Mouse (Mus musculus): ENCODE results near the gene Dlg2. TPM values are rescaled to one million over a fixed set of nuclear protein-coding genes. Genes with fewer than 3 reads are reported as not detected.

Dlg2 gene
- polyA plus RNA-seq, 1 experiment from 2014 or later: 3.8 TPM

DNA sequence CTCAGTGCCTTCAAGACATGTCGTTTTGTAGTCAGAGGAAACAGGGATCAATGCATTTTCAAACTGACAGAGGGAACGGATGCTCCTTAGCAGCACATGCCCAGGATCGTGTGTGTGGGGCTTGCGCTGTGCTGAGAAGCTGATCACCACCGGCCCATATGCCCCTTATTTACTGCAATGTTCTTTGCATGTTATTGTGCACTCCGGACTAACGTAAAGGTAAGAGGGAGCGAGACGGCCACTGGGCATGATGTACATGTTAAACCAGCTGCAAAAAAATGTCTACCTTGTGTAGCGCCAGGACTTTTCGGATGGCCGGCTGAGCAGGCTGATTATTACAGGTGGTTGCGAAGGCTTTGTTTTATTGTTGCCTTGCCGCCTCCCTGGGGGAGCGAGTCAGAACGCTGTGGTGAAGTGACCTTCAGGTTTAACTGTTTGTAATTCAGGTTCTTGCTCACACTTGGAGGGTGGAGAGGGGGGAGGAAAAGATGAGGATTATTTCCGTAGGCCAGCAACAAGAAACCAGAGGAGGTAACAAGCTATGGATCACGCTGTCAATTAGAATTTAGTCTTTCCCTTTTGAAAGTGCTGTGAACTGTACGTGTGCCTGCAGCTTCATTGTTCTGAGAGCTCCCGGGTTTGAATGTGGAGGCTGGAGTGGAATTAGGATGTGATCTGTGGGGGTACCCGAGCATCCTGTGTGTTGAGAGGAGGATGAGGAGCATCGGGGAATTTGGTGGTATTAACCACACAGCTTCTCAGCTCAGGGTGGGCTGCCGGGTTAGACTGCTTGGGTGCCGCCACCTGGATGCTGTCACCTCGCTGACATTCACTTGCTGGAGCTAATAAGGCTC lies 614.6 kb downstream of the Dlg2 start:
- Histone ChIP-seq H3K4me1 (no peaks in the 10 kb centered on the region), H3K27me3 (ENCODE audit: insufficient read depth, poor library complexity, severe bottlenecking) (peaks cover 14% of the 10 kb centered on the region; the same call in 1 of the 2 replicates), H3K36me3 (no peaks in the 10 kb centered on the region), H3K9me3 (no peaks in the 10 kb centered on the region), H3K27ac (no peak overlapping the region), H3K4me3 (peak overlapping the region; percentile 45)
- 23% methylated on average over 25 of the region's 25 CpGs for WGBS
- DNase-seq (ENCODE audit: low spot score): no peak

DNA sequence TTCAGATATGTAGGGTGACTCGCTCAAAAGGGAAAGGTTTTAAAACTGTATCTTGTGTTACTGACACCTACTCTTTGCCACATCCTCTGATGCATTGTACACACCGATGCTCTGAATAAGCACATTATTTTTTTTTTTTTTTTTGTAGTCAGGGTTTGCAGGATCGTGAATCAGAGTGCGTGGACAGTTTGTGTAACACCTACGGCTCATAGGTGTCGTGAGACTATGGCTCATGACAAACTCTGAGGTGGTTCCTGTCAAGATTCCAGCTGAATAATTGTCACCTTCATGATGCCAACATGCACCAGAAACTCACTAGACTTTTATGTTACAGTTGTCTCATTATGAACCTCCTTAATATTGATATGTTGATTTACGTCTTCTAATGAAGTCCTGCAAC lies 620.0 kb downstream of the Dlg2 start:
- 85% methylated on average over 7 of the region's 7 CpGs for WGBS
- H3K4me3 ChIP-seq: no peak overlapping the region
- no peaks in the 10 kb centered on the region for H3K36me3 ChIP-seq
- DNase-seq (ENCODE audit: low spot score): no peak
- H3K27me3 ChIP-seq (ENCODE audit: insufficient read depth, poor library complexity, severe bottlenecking): peaks cover 1% of the 10 kb centered on the region; the same call in 1 of the 2 replicates
- no peaks in the 10 kb centered on the region for H3K4me1 ChIP-seq
- H3K9me3 ChIP-seq: no peaks in the 10 kb centered on the region
- no peak overlapping the region for H3K27ac ChIP-seq

DNA sequence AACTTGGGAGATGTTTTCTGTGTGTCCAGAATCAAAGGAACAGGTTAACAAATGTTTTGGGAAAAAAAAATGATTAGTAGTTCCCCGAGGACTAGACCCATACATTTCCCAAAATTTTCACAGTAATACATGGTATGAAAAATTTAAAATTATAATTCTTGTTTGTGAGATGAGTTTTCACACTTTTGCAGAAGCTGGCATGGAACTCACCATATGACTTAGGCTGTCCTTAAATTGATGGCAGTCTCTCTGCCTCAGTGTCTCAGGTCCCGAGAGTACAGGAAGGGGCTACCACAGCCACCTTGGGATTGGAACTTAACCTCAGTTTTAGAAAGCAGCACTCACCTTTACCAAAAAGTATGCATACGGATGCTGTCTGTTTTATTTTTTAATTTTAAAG lies 622.0 kb downstream of the Dlg2 start:
- H3K27me3 ChIP-seq (ENCODE audit: insufficient read depth, poor library complexity, severe bottlenecking): no peaks in the 10 kb centered on the region
- H3K4me3 ChIP-seq: no peak overlapping the region
- H3K9me3 ChIP-seq: no peaks in the 10 kb centered on the region
- DNase-seq (ENCODE audit: low spot score): no peak
- H3K27ac ChIP-seq: no peak overlapping the region
- no peaks in the 10 kb centered on the region for H3K36me3 ChIP-seq
- 77% methylated on average over 3 of the region's 3 CpGs for WGBS
- H3K4me1 ChIP-seq: no peaks in the 10 kb centered on the region

DNA sequence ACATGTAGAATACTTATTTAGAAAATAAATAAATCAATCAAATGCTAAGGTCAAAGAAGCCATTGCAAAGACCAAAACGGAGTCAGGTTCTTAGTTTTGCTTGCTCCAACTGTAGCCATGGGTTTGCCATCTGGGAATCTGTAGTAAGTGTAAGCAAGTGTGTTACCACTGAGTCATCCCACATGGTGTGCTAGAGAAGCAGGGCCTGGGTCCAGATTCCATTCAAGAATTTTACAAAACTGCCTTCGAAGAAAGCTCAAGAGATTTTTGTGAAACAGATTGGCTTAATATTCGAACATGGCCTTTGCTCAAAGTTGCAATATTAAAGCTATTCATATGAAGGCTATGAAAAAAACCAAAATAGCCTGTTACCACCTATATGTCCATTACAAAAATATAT lies 633.1 kb downstream of the Dlg2 start:
- no peaks in the 10 kb centered on the region for H3K27me3 ChIP-seq (ENCODE audit: insufficient read depth, poor library complexity, severe bottlenecking)
- no peak overlapping the region for H3K4me3 ChIP-seq
- no peaks in the 10 kb centered on the region for H3K9me3 ChIP-seq
- no peak for DNase-seq (ENCODE audit: low spot score)
- 66% methylated on average over 3 of the region's 3 CpGs for WGBS
- H3K36me3 ChIP-seq: no peaks in the 10 kb centered on the region
- no peak overlapping the region for H3K27ac ChIP-seq
- H3K4me1 ChIP-seq: no peaks in the 10 kb centered on the region

DNA sequence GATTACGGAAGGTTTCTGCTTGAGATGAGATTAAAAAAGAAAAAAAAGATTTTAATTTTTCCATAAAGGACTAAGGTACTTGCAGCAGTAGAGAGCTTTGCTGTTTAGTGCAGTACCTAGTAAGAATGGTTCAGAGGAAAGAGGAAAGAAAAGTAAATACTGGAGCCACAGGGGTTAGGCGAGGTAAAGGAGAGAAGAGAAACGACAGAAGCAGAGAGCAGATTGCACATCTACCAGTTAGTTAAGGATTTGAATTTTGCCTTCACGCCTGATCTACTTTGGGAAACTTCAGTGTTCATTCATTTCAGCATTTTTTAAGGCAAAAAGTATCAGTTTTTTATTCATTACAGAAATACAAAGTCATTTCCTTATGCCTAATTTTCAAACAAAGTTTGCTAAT lies 655.7 kb downstream of the Dlg2 start:
- Histone ChIP-seq H3K36me3 (no peaks in the 10 kb centered on the region), H3K27ac (no peak overlapping the region), H3K9me3 (no peaks in the 10 kb centered on the region), H3K4me1 (no peaks in the 10 kb centered on the region), H3K27me3 (ENCODE audit: insufficient read depth, poor library complexity, severe bottlenecking) (no peaks in the 10 kb centered on the region), H3K4me3 (no peak overlapping the region)
- DNase-seq (ENCODE audit: low spot score): no peak
- 68% methylated on average over 4 of the region's 4 CpGs for WGBS

DNA sequence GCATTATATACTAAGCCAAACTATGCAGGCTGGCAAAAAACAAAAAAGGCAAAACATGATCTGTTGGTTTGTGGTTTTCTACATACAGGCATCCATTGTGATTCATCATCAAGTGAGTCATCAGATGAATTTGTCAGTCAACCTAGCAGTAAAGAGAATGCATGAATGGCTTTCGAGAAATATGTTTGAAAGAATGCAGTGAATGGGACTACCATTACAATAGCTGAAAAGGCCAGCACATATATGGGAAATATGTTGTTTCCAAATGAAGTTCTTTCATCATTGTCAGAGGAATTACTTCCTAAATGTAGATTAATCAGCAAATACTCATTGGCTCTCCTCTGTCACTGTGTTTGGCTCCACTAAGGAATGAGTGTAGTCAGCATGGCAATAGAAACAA lies 677.6 kb downstream of the Dlg2 start:
- 73% methylated on average over 1 of the region's 1 CpGs for WGBS
- Histone ChIP-seq H3K36me3 (no peaks in the 10 kb centered on the region), H3K4me1 (no peaks in the 10 kb centered on the region), H3K27me3 (ENCODE audit: insufficient read depth, poor library complexity, severe bottlenecking) (no peaks in the 10 kb centered on the region), H3K4me3 (no peak overlapping the region), H3K9me3 (no peaks in the 10 kb centered on the region), H3K27ac (no peak overlapping the region)
- no peak for DNase-seq (ENCODE audit: low spot score)

DNA sequence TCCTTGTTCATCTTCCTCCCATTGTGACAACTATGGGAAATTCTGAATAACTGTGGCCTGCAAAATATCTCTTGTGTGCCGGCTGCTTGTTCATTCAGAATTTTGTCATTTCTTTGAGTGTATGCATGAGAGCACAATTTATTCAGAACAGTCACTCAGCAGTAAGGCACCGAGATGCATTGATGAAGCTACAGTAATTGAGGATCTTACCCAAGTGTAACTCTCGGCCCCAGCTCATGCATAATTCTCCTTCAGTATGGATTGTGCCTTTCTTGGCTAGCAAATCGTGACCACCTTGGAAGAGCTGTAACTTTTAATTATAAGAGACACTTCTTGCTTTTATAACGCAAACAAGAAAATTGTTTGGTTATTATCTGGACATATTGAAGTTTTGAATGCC lies 682.7 kb downstream of the Dlg2 start:
- Histone ChIP-seq H3K27ac (no peak overlapping the region), H3K4me3 (no peak overlapping the region), H3K4me1 (no peaks in the 10 kb centered on the region), H3K27me3 (ENCODE audit: insufficient read depth, poor library complexity, severe bottlenecking) (no peaks in the 10 kb centered on the region), H3K9me3 (no peaks in the 10 kb centered on the region), H3K36me3 (no peaks in the 10 kb centered on the region)
- DNase-seq (ENCODE audit: low spot score): no peak
- 78% methylated on average over 5 of the region's 5 CpGs for WGBS

DNA sequence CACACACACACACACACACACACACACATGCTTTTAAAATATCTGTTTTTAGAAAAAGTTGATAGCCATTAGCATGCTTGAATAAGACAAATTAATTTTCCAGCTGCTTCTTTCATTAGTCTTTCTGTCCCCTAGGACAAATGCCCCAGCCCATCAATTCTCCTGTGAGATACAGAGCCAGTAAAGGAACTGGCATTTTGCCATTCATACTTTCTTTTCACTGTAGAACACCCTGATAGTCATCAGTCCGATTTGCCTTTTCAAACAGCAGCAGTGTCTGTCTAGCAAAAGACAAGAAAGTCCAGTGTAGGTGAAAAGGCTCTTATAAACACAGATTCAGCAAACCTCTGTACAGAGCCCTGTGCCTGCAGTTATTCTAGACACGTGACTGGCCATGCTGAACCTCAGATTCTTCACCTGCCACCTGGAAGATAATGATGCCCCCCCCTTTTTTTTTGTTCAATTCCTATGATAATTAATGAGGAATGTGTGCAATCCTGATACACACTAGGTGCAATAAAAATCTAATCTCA lies 685.2 kb downstream of the Dlg2 start:
- H3K4me1 ChIP-seq: no peaks in the 10 kb centered on the region
- DNase-seq (ENCODE audit: low spot score): no peak
- no peaks in the 10 kb centered on the region for H3K36me3 ChIP-seq
- 74% methylated on average over 2 of the region's 2 CpGs for WGBS
- no peak overlapping the region for H3K4me3 ChIP-seq
- no peaks in the 10 kb centered on the region for H3K9me3 ChIP-seq
- no peak overlapping the region for H3K27ac ChIP-seq
- H3K27me3 ChIP-seq (ENCODE audit: insufficient read depth, poor library complexity, severe bottlenecking): no peaks in the 10 kb centered on the region

DNA sequence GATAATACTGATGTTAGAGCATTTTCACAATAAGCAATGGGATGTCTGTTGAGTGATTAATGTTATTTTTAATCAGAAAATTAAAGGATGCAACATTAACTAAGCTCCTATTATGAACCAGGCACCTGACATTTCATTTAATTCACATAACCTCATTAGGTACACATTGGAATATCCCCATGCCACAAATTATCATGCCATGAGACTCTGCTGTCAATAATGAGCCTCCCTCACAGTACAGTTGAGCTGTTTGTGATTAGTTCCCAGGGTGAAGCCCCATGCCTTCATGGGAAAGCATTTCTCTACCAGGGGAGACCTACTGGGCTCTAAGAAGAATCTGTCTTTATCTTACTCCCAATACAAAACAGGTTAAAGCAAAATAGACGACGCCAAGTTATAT lies 697.1 kb downstream of the Dlg2 start:
- no peaks in the 10 kb centered on the region for H3K4me1 ChIP-seq
- no peak for DNase-seq (ENCODE audit: low spot score)
- no peaks in the 10 kb centered on the region for H3K36me3 ChIP-seq
- 81% methylated on average over 2 of the region's 2 CpGs for WGBS
- H3K9me3 ChIP-seq: no peaks in the 10 kb centered on the region
- H3K27me3 ChIP-seq (ENCODE audit: insufficient read depth, poor library complexity, severe bottlenecking): no peaks in the 10 kb centered on the region
- H3K27ac ChIP-seq: no peak overlapping the region
- H3K4me3 ChIP-seq: no peak overlapping the region

DNA sequence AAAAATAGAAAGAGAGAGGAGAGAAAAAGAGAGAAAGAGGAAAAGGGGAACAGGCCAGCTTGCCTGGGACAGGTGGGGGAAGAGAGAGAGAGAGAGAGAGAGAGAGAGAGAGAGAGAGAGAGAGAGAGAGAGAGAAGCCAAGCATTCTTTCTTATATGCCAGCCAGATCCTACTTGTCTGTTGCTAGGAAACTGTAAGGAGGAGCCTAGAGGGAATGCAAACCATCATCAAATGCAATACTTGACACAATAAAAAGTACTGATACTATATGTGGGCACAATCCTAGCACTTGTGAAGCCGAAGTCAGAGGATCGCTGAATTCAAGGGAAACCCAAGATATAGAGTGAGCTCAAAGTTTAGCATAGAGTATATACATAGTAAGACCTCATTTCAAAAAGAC lies 711.7 kb downstream of the Dlg2 start:
- DNase-seq (ENCODE audit: low spot score): no peak
- no peak overlapping the region for H3K27ac ChIP-seq
- no peaks in the 10 kb centered on the region for H3K4me1 ChIP-seq
- no peak overlapping the region for H3K4me3 ChIP-seq
- WGBS: 99% methylated on average over 2 of the region's 2 CpGs
- no peaks in the 10 kb centered on the region for H3K36me3 ChIP-seq
- H3K9me3 ChIP-seq: no peaks in the 10 kb centered on the region
- no peaks in the 10 kb centered on the region for H3K27me3 ChIP-seq (ENCODE audit: insufficient read depth, poor library complexity, severe bottlenecking)

DNA sequence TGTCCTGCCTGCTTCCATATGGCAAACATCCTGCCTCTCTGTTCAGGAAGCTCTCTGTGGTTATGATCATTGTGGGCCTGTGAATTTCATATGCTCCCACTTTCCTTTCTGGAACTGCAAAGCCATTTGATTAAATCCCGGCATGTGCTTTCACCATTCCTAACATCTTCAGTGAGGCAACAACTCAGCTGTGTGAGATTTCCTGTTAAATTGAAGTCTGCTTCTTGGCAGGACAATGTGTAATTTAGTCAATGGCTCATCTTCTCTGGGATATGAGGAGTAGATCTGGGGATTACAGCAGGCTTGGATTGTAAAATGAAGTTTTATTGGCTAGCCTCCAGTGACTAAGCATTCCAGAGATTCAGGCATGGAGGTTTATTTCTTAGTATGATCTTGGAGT lies 722.9 kb downstream of the Dlg2 start:
- 80% methylated on average over 1 of the region's 1 CpGs for WGBS
- H3K9me3 ChIP-seq: no peaks in the 10 kb centered on the region
- H3K4me3 ChIP-seq: no peak overlapping the region
- H3K27me3 ChIP-seq (ENCODE audit: insufficient read depth, poor library complexity, severe bottlenecking): no peaks in the 10 kb centered on the region
- no peaks in the 10 kb centered on the region for H3K36me3 ChIP-seq
- no peak for DNase-seq (ENCODE audit: low spot score)
- no peaks in the 10 kb centered on the region for H3K4me1 ChIP-seq
- no peak overlapping the region for H3K27ac ChIP-seq

DNA sequence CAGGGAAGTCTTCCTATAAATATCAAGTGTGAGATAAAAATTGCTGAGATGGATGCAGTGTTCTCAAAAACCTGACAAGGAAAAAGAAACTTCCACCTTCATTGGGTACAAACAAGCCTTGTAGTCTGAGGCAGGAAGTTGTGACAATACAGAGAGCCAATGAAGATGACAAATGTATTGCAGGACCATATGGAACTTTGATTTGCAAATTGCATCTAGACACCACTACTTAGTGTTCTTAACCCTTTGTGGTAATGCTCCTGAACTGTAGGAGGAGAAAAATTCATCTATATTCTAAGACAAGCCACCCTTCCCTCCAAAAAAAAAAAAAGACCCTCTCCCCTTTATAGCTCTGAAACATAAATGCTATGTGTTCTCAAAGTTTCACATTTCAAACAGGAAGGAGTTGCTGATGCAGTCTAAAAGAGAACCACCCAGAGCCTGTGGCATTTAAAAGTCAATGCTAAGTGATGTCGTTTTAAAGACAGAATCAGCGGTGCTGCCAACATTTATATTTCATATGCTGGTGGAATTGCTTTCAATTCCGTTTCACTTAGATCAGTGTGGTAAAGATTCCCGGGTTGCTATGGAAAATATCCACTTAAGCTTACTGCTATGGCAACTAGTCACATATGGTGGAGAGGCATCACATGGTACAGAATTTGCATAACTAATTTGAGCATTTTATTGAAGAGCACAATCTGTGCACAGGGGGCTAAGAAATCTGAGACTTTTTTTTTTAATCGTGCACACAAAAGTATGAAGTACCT lies 731.8 kb downstream of the Dlg2 start:
- WGBS: 74% methylated on average over 5 of the region's 5 CpGs
- H3K27ac ChIP-seq: no peak overlapping the region
- no peaks in the 10 kb centered on the region for H3K4me1 ChIP-seq
- H3K9me3 ChIP-seq: no peaks in the 10 kb centered on the region
- H3K27me3 ChIP-seq (ENCODE audit: insufficient read depth, poor library complexity, severe bottlenecking): no peaks in the 10 kb centered on the region
- H3K36me3 ChIP-seq: no peaks in the 10 kb centered on the region
- H3K4me3 ChIP-seq: no peak overlapping the region
- DNase-seq (ENCODE audit: low spot score): no peak

DNA sequence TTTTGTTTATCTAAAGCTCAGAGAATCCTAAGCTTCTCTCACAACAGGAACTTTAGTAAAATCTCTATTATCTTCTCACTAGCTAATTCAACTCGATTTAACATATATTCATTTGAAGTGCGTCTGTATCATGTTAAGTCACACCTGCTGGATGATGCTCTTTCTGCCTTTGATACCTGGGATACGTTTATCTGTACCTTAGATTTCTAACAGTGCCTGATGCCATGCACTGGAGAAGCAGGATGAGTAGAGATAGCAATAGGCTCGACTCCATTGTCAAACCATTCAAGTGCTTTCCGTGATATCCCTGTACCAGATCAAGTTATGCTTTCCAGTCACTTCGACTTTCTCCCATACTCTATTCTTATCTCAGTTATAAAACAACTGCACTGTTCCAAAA lies 732.5 kb downstream of the Dlg2 start:
- Histone ChIP-seq H3K4me3 (no peak overlapping the region), H3K9me3 (no peaks in the 10 kb centered on the region), H3K27ac (no peak overlapping the region), H3K36me3 (no peaks in the 10 kb centered on the region), H3K27me3 (ENCODE audit: insufficient read depth, poor library complexity, severe bottlenecking) (no peaks in the 10 kb centered on the region), H3K4me1 (no peaks in the 10 kb centered on the region)
- WGBS: 67% methylated on average over 6 of the region's 6 CpGs
- no peak for DNase-seq (ENCODE audit: low spot score)
